Mouse (Mus musculus) urinary bladder, postnatal 0 days (tissue): ENCODE measurements around the gene Fam57a. TPM values are rescaled to one million over a fixed set of nuclear protein-coding genes. Genes with fewer than 3 reads are reported as not detected.

Source experiments
- polyA plus RNA-seq: library from polyadenylated mRNA; unstranded; fragments of >200 nt; fragmentation: Nextera tagmentation; extraction: Ambion mirVana; gene quantifications from 2 replicates; pipeline ENCODE4 v1.2.1, GENCODE M21; 2015

Fam57a gene
- polyA plus RNA-seq, result 16.0 and 21.6 TPM in 2 replicates

DNA sequence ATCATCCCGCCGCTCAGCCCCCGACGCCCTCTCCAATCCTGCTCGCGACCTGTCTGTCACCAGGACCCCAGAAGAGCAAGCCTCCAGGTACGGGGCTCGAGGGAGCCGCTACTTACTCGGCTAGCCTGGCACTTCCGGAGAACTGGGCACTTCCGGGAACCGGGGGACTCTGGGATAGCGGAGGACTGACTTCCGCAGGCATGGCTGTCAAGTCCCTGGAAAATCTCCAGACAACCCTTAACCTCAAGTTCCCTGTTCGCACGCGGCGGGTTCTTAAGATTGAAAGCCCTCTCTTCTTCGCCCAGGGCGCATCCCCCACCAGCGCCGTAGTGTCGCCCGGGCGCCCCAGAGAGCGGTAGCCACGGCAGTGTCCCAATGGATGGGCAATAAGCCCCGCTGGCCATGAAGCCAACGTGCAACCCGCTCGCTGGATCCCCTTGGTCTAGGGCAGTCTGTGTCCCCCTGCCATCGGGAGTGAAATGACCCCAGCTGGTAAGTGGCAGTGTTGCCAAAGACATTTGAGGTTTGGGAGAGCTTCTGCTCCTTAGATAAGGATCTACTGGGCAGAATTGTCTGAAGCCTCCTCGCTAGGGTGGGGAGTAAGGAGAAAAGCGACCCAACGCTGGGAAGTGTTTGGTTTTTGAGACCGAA, at the start of gene Fam57a, which contains the start of gene Vps53:
Gene Fam57a, plus strand, starts transcription at position 177 of the 651 bp plus-strand sequence.
Gene Vps53, minus strand, starts transcription at position 153 of the 651 bp plus-strand sequence.

GRCm38 (mm10) chr11:76217390-76217800, 37.9 kb downstream of the Fam57a start, which contains the start of the genes Dbil5 and Gemin4:
Gene Dbil5, plus strand, starts transcription at chr11:76217608.
Gene Gemin4, minus strand, starts transcription at chr11:76217664.

GRCm38 (mm10) chr11:76242901-76243810, 63.7 kb downstream of the Fam57a start, which contains the start of the genes Mrm3 and Glod4:
Gene Mrm3, plus strand, starts transcription at chr11:76243715.
Gene Glod4, minus strand, starts transcription at chr11:76243725.

Other genes with a start within 250 kb of the Fam57a start
- gene Rph3al, start 241.2 kb upstream of the Fam57a start, polyA plus RNA-seq, result 0.88 and 1.0 TPM in 2 replicates
- 1.3 and 1.6 TPM in 2 replicates for gene 1700016K19Rik, start 179.8 kb upstream of the Fam57a start, polyA plus RNA-seq
- 39.4 and 39.5 TPM in 2 replicates for gene Rflnb, start 151.9 kb upstream of the Fam57a start, polyA plus RNA-seq
- 25.9 and 27.4 TPM in 2 replicates for gene Vps53, start within 50 bp of the Fam57a start, polyA plus RNA-seq
- gene Dbil5, start 37.9 kb downstream of the Fam57a start, polyA plus RNA-seq, result 0.24 TPM in 1 of 2 replicates, not detected in the other
- gene Gemin4, start 38.0 kb downstream of the Fam57a start, polyA plus RNA-seq, result 7.7 and 12.3 TPM in 2 replicates
- gene Mrm3, start 64.0 kb downstream of the Fam57a start, polyA plus RNA-seq, result 12.5 and 16.0 TPM in 2 replicates
- gene Glod4, start 64.1 kb downstream of the Fam57a start, polyA plus RNA-seq, result 77.9 and 89.8 TPM in 2 replicates
- 83.6 and 94.8 TPM in 2 replicates for gene Nxn, start 219.5 kb downstream of the Fam57a start, polyA plus RNA-seq
- 61.3 and 66.1 TPM in 2 replicates for gene Timm22, start 227.3 kb downstream of the Fam57a start, polyA plus RNA-seq